In the genomic region with DNA sequence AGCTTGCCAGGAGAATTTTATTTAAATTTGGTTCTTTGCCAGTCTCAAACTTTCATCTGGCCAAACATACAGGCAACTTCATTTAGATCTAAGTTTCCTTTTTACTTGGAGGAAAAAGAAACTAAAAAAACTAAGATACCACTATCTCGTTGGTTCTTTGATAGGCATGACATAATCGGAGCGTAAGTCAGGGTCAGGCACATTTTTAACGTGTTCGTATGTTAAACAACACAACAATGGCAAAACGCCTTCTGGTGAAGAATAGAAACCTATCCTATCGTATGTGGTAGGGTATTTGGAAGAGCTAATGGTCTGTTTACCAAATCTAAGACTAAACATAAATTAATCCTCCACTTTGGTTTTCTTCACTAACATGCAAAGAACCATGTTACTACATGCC, we compare ENCODE assay signal across 8 mouse cellular contexts. TPM values are rescaled to one million over a fixed set of nuclear protein-coding genes. Genes with fewer than 3 reads are reported as not detected.
DNase-seq lines count a peak whose midpoint lies in the region; ATAC-seq and TF ChIP-seq lines count a peak whose summit lies in the region.

No protein-coding gene starts in this region.

- no peaks in the 10 kb centered on the region; the same call in 1 of the 2 replicates for H3K27me3 ChIP-seq in hindbrain, postnatal 0 days (ENCODE audit: insufficient read depth, low read length)
- no peaks in the 10 kb centered on the region for H3K27me3 ChIP-seq in neural tube, embryonic 13.5 days

- no peak for TF ChIP-seq CTCF in lung, adult 2 months (IDR thresholded peaks at IDR 0.05; ENCODE audit: insufficient read depth, low read length)
- no peak for TF ChIP-seq CTCF in hindbrain, postnatal 0 days (IDR thresholded peaks at IDR 0.05; ENCODE audit: low read depth)

- TF ChIP-seq POLR2A in lung, adult 2 months (IDR thresholded peaks at IDR 0.05; ENCODE audit: borderline replicate concordance, extremely low read depth, low read depth, low read length): no peak

- H3K27ac ChIP-seq in brown adipose tissue, adult 24 weeks (replicated peaks; ENCODE audit: low read depth, low read length): no peak overlapping the region
- H3K27ac ChIP-seq in hindbrain, postnatal 0 days: no peak overlapping the region
- H3K27ac ChIP-seq in neural tube, embryonic 13.5 days (replicated peaks): no peak overlapping the region

- peak overlapping the region; percentile 59 for H3K9ac ChIP-seq in hindbrain, postnatal 0 days (replicated peaks; ENCODE audit: low read length)
- H3K9ac ChIP-seq in neural tube, embryonic 13.5 days: peak overlapping the region; percentile 85

- DNase-seq in lung, adult 2 months: no peak
- no peak for DNase-seq in lung, postnatal 10 days
- DNase-seq in hindbrain, postnatal 0 days (ENCODE audit: low spot score): no peak
- DNase-seq in urinary bladder, postnatal 4 days (ENCODE audit: low spot score in 2 of 2): no peak
- no peak for DNase-seq in layer of hippocampus, adult 9-11 months
- no peak for DNase-seq in right cerebral cortex, postnatal 4 days

- 2% methylated on average over 7 of the region's 7 CpGs for WGBS in lung, adult 2 months
- WGBS in hindbrain, postnatal 0 days: 9% methylated on average over 7 of the region's 7 CpGs
- WGBS in neural tube, embryonic 13.5 days: 20% methylated on average over 7 of the region's 7 CpGs

- ATAC-seq in hindbrain, postnatal 0 days: no peak
- peak; percentile 8; the same call in 1 of the 2 replicates for ATAC-seq in neural tube, embryonic 13.5 days (ENCODE audit: low read depth)

- H3K4me2 ChIP-seq in hindbrain, postnatal 0 days (ENCODE audit: low read depth, low read length): peak overlapping the region; percentile 94
- peak overlapping the region; percentile 86 for H3K4me2 ChIP-seq in neural tube, embryonic 13.5 days

- no peaks in the 10 kb centered on the region for H3K9me3 ChIP-seq in hindbrain, postnatal 0 days (ENCODE audit: low read length)
- no peaks in the 10 kb centered on the region for H3K9me3 ChIP-seq in neural tube, embryonic 13.5 days

- peak overlapping the region; percentile 89 for H3K4me3 ChIP-seq in lung, adult 2 months (replicated peaks; ENCODE audit: extremely low read depth, low read depth, low read length)
- peak overlapping the region; percentile 96 for H3K4me3 ChIP-seq in brown adipose tissue, adult 24 weeks (ENCODE audit: insufficient read depth, low read depth, low read length)
- H3K4me3 ChIP-seq in hindbrain, postnatal 0 days (ENCODE audit: low read length): peak overlapping the region; percentile 69
- peak overlapping the region; percentile 89 for H3K4me3 ChIP-seq in neural tube, embryonic 13.5 days

- H3K4me1 ChIP-seq in lung, adult 2 months (ENCODE audit: control insufficient read depth, insufficient read depth, low read length): peaks cover 2% of the 10 kb centered on the region
- peaks cover 2% of the 10 kb centered on the region; the same call in 1 of the 2 replicates for H3K4me1 ChIP-seq in brown adipose tissue, adult 24 weeks (ENCODE audit: control insufficient read depth, insufficient read depth, insufficient read length, low read length)
- no peaks in the 10 kb centered on the region; the same call in 1 of the 2 replicates for H3K4me1 ChIP-seq in hindbrain, postnatal 0 days (ENCODE audit: insufficient read depth, low read length)
- H3K4me1 ChIP-seq in neural tube, embryonic 13.5 days (replicated peaks): peaks cover 17% of the 10 kb centered on the region

- no peaks in the 10 kb centered on the region for H3K36me3 ChIP-seq in hindbrain, postnatal 0 days (ENCODE audit: insufficient read depth, low read length)
- H3K36me3 ChIP-seq in neural tube, embryonic 13.5 days: no peaks in the 10 kb centered on the region

RNA-seq across cellular contexts. Expression of gene Setdb2, which starts 0.6 kb away (rescaled TPM):
- 3.1 and 5.1 TPM in 2 replicates for polyA plus RNA-seq in lung, adult 2 months (2012; rRNA removed)
- polyA plus RNA-seq in brown adipose tissue, adult 24 weeks (2012; ENCODE audit: insufficient read depth, insufficient read length, missing spikeins): 4.3 and 5.6 TPM in 2 replicates
- 4.2 and 6.5 TPM in 2 replicates for total RNA-seq in hindbrain, postnatal 0 days (2014; rRNA removed)
- polyA plus RNA-seq in hindbrain, postnatal 0 days (2015; fragmentation: Nextera tagmentation; extraction: Ambion mirVana): 4.4 and 5.6 TPM in 2 replicates
- 6.1 and 9.7 TPM in 2 replicates for polyA plus RNA-seq in neural tube, embryonic 13.5 days (2015; fragmentation: Nextera tagmentation; extraction: Ambion mirVana)

RNA-seq across cellular contexts. Expression of gene Cab39l, which starts 0.7 kb away (rescaled TPM):
- 7.9 and 13.1 TPM in 2 replicates for polyA plus RNA-seq in lung, adult 2 months (2012; rRNA removed)
- 33.1 and 44.4 TPM in 2 replicates for polyA plus RNA-seq in brown adipose tissue, adult 24 weeks (2012; ENCODE audit: insufficient read depth, insufficient read length, missing spikeins)
- 16.9 and 22.1 TPM in 2 replicates for total RNA-seq in hindbrain, postnatal 0 days (2014; rRNA removed)
- 32.4 and 35.2 TPM in 2 replicates for polyA plus RNA-seq in hindbrain, postnatal 0 days (2015; fragmentation: Nextera tagmentation; extraction: Ambion mirVana)
- 22.8 and 23.4 TPM in 2 replicates for polyA plus RNA-seq in neural tube, embryonic 13.5 days (2015; fragmentation: Nextera tagmentation; extraction: Ambion mirVana)

RNA-seq across cellular contexts. Expression of gene Phf11c, which starts 44.9 kb away (rescaled TPM):
- 0.36 and 0.70 TPM in 2 replicates for polyA plus RNA-seq in lung, adult 2 months (2012; rRNA removed)
- polyA plus RNA-seq in brown adipose tissue, adult 24 weeks (2012; ENCODE audit: insufficient read depth, insufficient read length, missing spikeins): not detected in 2 replicates
- 0.05 and 0.32 TPM in 2 replicates for total RNA-seq in hindbrain, postnatal 0 days (2014; rRNA removed)
- 0.06 and 0.11 TPM in 2 replicates for polyA plus RNA-seq in hindbrain, postnatal 0 days (2015; fragmentation: Nextera tagmentation; extraction: Ambion mirVana)
- polyA plus RNA-seq in neural tube, embryonic 13.5 days (2015; fragmentation: Nextera tagmentation; extraction: Ambion mirVana): 0.38 and 0.40 TPM in 2 replicates
